Mouse (Mus musculus): ENCODE measurements around the gene Gab1. TPM values are rescaled to one million over a fixed set of nuclear protein-coding genes. Genes with fewer than 3 reads are reported as not detected.

The Gab1 gene
- polyA plus RNA-seq, 1 experiment from 2014 or later = 22.4 TPM

- ATAC-seq (ENCODE audit: insufficient number of reproducible peaks, low FRiP score, low TSS enrichment, low read depth) (no peak), DNase-seq (ENCODE audit: low spot score) (no peak)
- no peaks in the 10 kb centered on the region for H3K36me3 ChIP-seq (ENCODE audit: control insufficient read depth, insufficient read depth, low read length)
- no peak overlapping the region for H3K4me2 ChIP-seq (ENCODE audit: low read depth, severe bottlenecking)
- H3K4me1 ChIP-seq (ENCODE audit: control insufficient read depth, insufficient read depth, low read length) = peaks cover 14% of the 10 kb centered on the region
- no peak overlapping the region for H3K27ac ChIP-seq (replicated peaks; ENCODE audit: low read depth, low read length)
- H3K4me3 ChIP-seq (ENCODE audit: low read depth, low read length) = no peak overlapping the region
- no peaks in the 10 kb centered on the region for H3K27me3 ChIP-seq (ENCODE audit: control insufficient read depth, insufficient read depth, low read length)
- no peak overlapping the region for H3K9ac ChIP-seq (ENCODE audit: low read length)
- WGBS = 87% methylated on average over 11 of the region's 11 CpGs
- no peaks in the 10 kb centered on the region for H3K9me3 ChIP-seq (ENCODE audit: control insufficient read depth, low read length)
These were observed 11.5 kb downstream of the Gab1 start for GRCm38 (mm10) chr8:80868801-80869323.

- no peaks in the 10 kb centered on the region for H3K27me3 ChIP-seq (ENCODE audit: control insufficient read depth, insufficient read depth, low read length)
- DNase-seq (ENCODE audit: low spot score) (no peak), ATAC-seq (ENCODE audit: insufficient number of reproducible peaks, low FRiP score, low TSS enrichment, low read depth) (no peak)
- 92% methylated on average over 12 of the region's 12 CpGs for WGBS
- no peaks in the 10 kb centered on the region for H3K36me3 ChIP-seq (ENCODE audit: control insufficient read depth, insufficient read depth, low read length)
- H3K9ac ChIP-seq (ENCODE audit: low read length) = no peak overlapping the region
- H3K27ac ChIP-seq (replicated peaks; ENCODE audit: low read depth, low read length) = no peak overlapping the region
- no peak overlapping the region for H3K4me3 ChIP-seq (ENCODE audit: low read depth, low read length)
- no peak overlapping the region for H3K4me2 ChIP-seq (ENCODE audit: low read depth, severe bottlenecking)
- H3K4me1 ChIP-seq (ENCODE audit: control insufficient read depth, insufficient read depth, low read length) = peaks cover 14% of the 10 kb centered on the region
- H3K9me3 ChIP-seq (ENCODE audit: control insufficient read depth, low read length) = no peaks in the 10 kb centered on the region
These were observed 12.2 kb downstream of the Gab1 start for GRCm38 (mm10) chr8:80868006-80868702.

DNA sequence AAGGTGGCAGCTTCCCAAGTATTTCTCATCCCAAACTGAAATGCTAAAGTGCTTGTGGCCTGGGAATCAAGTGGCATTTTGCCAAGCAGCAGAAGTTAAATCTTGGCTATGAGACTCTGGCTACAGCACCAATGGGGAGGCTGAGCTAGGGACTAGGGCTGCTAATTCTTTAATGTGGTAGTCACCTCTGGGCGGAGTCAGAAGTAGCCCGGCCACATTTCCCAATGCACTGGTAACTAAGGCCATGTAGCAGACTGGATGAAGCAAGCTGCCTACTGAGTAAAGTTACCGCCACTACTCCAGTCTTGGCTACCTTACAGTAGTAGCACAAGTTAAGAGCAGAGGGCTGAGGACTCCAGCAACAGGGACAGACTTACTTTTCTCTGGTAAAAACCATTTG, 12.7 kb downstream of the Gab1 start:
- Histone ChIP-seq H3K4me1 (ENCODE audit: control insufficient read depth, insufficient read depth, low read length) (peaks cover 12% of the 10 kb centered on the region), H3K36me3 (ENCODE audit: control insufficient read depth, insufficient read depth, low read length) (no peaks in the 10 kb centered on the region), H3K9ac (ENCODE audit: low read length) (no peak overlapping the region), H3K27ac (replicated peaks; ENCODE audit: low read depth, low read length) (no peak overlapping the region), H3K4me2 (ENCODE audit: low read depth, severe bottlenecking) (no peak overlapping the region), H3K9me3 (ENCODE audit: control insufficient read depth, low read length) (no peaks in the 10 kb centered on the region), H3K4me3 (ENCODE audit: low read depth, low read length) (no peak overlapping the region), H3K27me3 (ENCODE audit: control insufficient read depth, insufficient read depth, low read length) (no peaks in the 10 kb centered on the region)
- WGBS = 90% methylated on average over 3 of the region's 3 CpGs
- ATAC-seq (ENCODE audit: insufficient number of reproducible peaks, low FRiP score, low TSS enrichment, low read depth) (no peak), DNase-seq (ENCODE audit: low spot score) (no peak)

GRCm38 (mm10) chr8:80865181-80865784, 15.0 kb downstream of the Gab1 start:
- Histone ChIP-seq H3K27me3 (ENCODE audit: control insufficient read depth, insufficient read depth, low read length) (no peaks in the 10 kb centered on the region), H3K27ac (replicated peaks; ENCODE audit: low read depth, low read length) (no peak overlapping the region), H3K36me3 (ENCODE audit: control insufficient read depth, insufficient read depth, low read length) (no peaks in the 10 kb centered on the region), H3K9ac (ENCODE audit: low read length) (no peak overlapping the region), H3K4me1 (ENCODE audit: control insufficient read depth, insufficient read depth, low read length) (peaks cover 5% of the 10 kb centered on the region), H3K9me3 (ENCODE audit: control insufficient read depth, low read length) (no peaks in the 10 kb centered on the region), H3K4me2 (ENCODE audit: low read depth, severe bottlenecking) (no peak overlapping the region), H3K4me3 (ENCODE audit: low read depth, low read length) (no peak overlapping the region)
- DNase-seq (ENCODE audit: low spot score) (no peak), ATAC-seq (ENCODE audit: insufficient number of reproducible peaks, low FRiP score, low TSS enrichment, low read depth) (no peak)
- WGBS = 81% methylated on average over 8 of the region's 8 CpGs

DNA sequence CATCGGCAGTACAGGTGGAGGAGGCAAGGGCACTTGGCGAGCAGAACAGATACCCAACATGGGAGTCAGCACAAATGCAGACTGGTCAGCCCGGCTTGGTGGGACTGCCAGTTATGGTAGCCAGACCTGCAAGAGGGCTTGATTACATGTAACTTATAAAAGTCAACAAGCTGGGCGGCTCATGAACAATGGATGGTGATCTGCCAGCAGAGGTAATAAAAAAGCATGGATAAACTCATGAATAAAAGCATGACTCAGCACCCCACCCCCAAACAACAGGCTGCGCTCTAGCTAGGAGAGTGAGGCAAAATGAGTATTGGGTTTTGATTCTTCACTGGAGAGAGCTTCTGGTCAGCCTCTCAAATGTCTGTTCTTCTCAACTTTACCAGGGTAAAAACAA, 16.9 kb downstream of the Gab1 start:
- 0 out of 2 replicates have a peak, but pooled peaks cover 2% of the 10 kb centered on the region for H3K36me3 ChIP-seq (ENCODE audit: control insufficient read depth, insufficient read depth, low read length)
- H3K9ac ChIP-seq (ENCODE audit: low read length) = no peak overlapping the region
- no peaks in the 10 kb centered on the region for H3K9me3 ChIP-seq (ENCODE audit: control insufficient read depth, low read length)
- H3K4me3 ChIP-seq (ENCODE audit: low read depth, low read length) = no peak overlapping the region
- H3K27me3 ChIP-seq (ENCODE audit: control insufficient read depth, insufficient read depth, low read length) = no peaks in the 10 kb centered on the region
- H3K27ac ChIP-seq (replicated peaks; ENCODE audit: low read depth, low read length) = no peak overlapping the region
- H3K4me1 ChIP-seq (ENCODE audit: control insufficient read depth, insufficient read depth, low read length) = no peaks in the 10 kb centered on the region
- DNase-seq (ENCODE audit: low spot score) (no peak), ATAC-seq (ENCODE audit: insufficient number of reproducible peaks, low FRiP score, low TSS enrichment, low read depth) (no peak)
- 91% methylated on average over 5 of the region's 5 CpGs for WGBS
- no peak overlapping the region for H3K4me2 ChIP-seq (ENCODE audit: low read depth, severe bottlenecking)

- 97% methylated on average over 26 of the region's 26 CpGs for WGBS
- H3K4me2 ChIP-seq (ENCODE audit: low read depth, severe bottlenecking) = no peak overlapping the region
- no peak overlapping the region for H3K9ac ChIP-seq (ENCODE audit: low read length)
- H3K4me3 ChIP-seq (ENCODE audit: low read depth, low read length) = no peak overlapping the region
- ATAC-seq (ENCODE audit: insufficient number of reproducible peaks, low FRiP score, low TSS enrichment, low read depth) = no peak
- H3K27me3 ChIP-seq (ENCODE audit: control insufficient read depth, insufficient read depth, low read length) = no peaks in the 10 kb centered on the region
- DNase-seq (ENCODE audit: low spot score) = no peak
- H3K9me3 ChIP-seq (ENCODE audit: control insufficient read depth, low read length) = no peaks in the 10 kb centered on the region
- H3K27ac ChIP-seq (replicated peaks; ENCODE audit: low read depth, low read length) = no peak overlapping the region
- 0 out of 2 replicates have a peak, but pooled peaks cover 2% of the 10 kb centered on the region for H3K36me3 ChIP-seq (ENCODE audit: control insufficient read depth, insufficient read depth, low read length)
- no peaks in the 10 kb centered on the region for H3K4me1 ChIP-seq (ENCODE audit: control insufficient read depth, insufficient read depth, low read length)
These were observed 21.0 kb downstream of the Gab1 start for GRCm38 (mm10) chr8:80859180-80859775.

- H3K27ac ChIP-seq (replicated peaks; ENCODE audit: low read depth, low read length) = no peak overlapping the region
- H3K36me3 ChIP-seq (ENCODE audit: control insufficient read depth, insufficient read depth, low read length) = 0 out of 2 replicates have a peak, but pooled peaks cover 2% of the 10 kb centered on the region
- no peaks in the 10 kb centered on the region for H3K9me3 ChIP-seq (ENCODE audit: control insufficient read depth, low read length)
- WGBS = 91% methylated on average over 12 of the region's 12 CpGs
- no peaks in the 10 kb centered on the region for H3K27me3 ChIP-seq (ENCODE audit: control insufficient read depth, insufficient read depth, low read length)
- H3K4me2 ChIP-seq (ENCODE audit: low read depth, severe bottlenecking) = no peak overlapping the region
- no peak overlapping the region for H3K9ac ChIP-seq (ENCODE audit: low read length)
- no peak for DNase-seq (ENCODE audit: low spot score)
- no peaks in the 10 kb centered on the region for H3K4me1 ChIP-seq (ENCODE audit: control insufficient read depth, insufficient read depth, low read length)
- no peak overlapping the region for H3K4me3 ChIP-seq (ENCODE audit: low read depth, low read length)
- no peak for ATAC-seq (ENCODE audit: insufficient number of reproducible peaks, low FRiP score, low TSS enrichment, low read depth)
These were observed 22.4 kb downstream of the Gab1 start for GRCm38 (mm10) chr8:80857851-80858367.

- 85% methylated on average over 3 of the region's 3 CpGs for WGBS
- no peaks in the 10 kb centered on the region for H3K9me3 ChIP-seq (ENCODE audit: control insufficient read depth, low read length)
- DNase-seq (ENCODE audit: low spot score) (no peak), ATAC-seq (ENCODE audit: insufficient number of reproducible peaks, low FRiP score, low TSS enrichment, low read depth) (no peak)
- H3K36me3 ChIP-seq (ENCODE audit: control insufficient read depth, insufficient read depth, low read length) = 0 out of 2 replicates have a peak, but pooled peaks cover 2% of the 10 kb centered on the region
- no peak overlapping the region for H3K4me2 ChIP-seq (ENCODE audit: low read depth, severe bottlenecking)
- H3K27ac ChIP-seq (replicated peaks; ENCODE audit: low read depth, low read length) = no peak overlapping the region
- H3K27me3 ChIP-seq (ENCODE audit: control insufficient read depth, insufficient read depth, low read length) = no peaks in the 10 kb centered on the region
- no peak overlapping the region for H3K9ac ChIP-seq (ENCODE audit: low read length)
- no peak overlapping the region for H3K4me3 ChIP-seq (ENCODE audit: low read depth, low read length)
- no peaks in the 10 kb centered on the region for H3K4me1 ChIP-seq (ENCODE audit: control insufficient read depth, insufficient read depth, low read length)
These were observed 23.2 kb downstream of the Gab1 start for GRCm38 (mm10) chr8:80857128-80857527.
